Mouse (Mus musculus): ENCODE measurements around the gene Gm45785. TPM values are rescaled to one million over a fixed set of nuclear protein-coding genes. Genes with fewer than 3 reads are reported as not detected.
A peak's percentile ranks its signal among the peaks of the same experiment; 100 is the strongest.

The Gm45785 gene
- polyA plus RNA-seq, 1 experiment from 2014 or later: not detected

DNA sequence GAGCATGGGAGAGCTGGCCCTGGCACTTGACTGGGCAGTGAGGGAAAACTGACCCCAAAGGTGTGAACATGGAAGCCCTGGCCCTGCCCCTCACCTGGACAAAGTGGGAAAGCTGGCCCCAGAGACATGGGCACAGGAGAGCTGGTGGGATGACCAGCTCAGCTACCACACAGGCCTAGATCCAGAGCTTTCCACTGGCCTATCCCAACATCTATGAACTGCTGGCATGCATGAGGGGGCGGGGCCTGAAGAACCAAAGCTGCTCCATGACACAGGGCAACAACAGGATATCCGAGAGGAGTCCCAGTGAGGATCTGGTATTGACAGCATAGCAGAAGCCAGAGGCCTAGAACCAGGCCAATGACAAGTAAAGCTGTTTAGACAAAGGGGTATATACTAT lies 57.9 kb downstream of the Gm45785 start:
- Histone ChIP-seq H3K4me1 (ENCODE audit: control insufficient read depth in 2 of 2, insufficient read depth in 2 of 2, low read length in 2 of 2) (no peaks in the 10 kb centered on the region), H3K9me3 (ENCODE audit: control insufficient read depth, low read length) (no peaks in the 10 kb centered on the region), H3K4me3 (ENCODE audit: control insufficient read depth in 1 of 2, insufficient read depth in 1 of 2, low read depth in 1 of 2, low read length in 2 of 2) (no peak overlapping the region), H3K36me3 (ENCODE audit: control insufficient read depth, insufficient read depth, low read length) (no peaks in the 10 kb centered on the region), H3K27me3 (ENCODE audit: control insufficient read depth, insufficient read depth, low read length) (no peaks in the 10 kb centered on the region), H3K4me2 (ENCODE audit: low read length) (no peak overlapping the region), H3K9ac (ENCODE audit: low read length) (no peak overlapping the region), H3K27ac (replicated peaks in 1 of 2; ENCODE audit: control insufficient read depth in 1 of 2, insufficient read depth in 1 of 2, low read depth in 2 of 2, low read length in 2 of 2) (no peak overlapping the region)
- 64% methylated on average over 2 of the region's 2 CpGs for WGBS
- no peak for ATAC-seq (ENCODE audit: insufficient number of reproducible peaks, insufficient read depth, low FRiP score, low read depth)

DNA sequence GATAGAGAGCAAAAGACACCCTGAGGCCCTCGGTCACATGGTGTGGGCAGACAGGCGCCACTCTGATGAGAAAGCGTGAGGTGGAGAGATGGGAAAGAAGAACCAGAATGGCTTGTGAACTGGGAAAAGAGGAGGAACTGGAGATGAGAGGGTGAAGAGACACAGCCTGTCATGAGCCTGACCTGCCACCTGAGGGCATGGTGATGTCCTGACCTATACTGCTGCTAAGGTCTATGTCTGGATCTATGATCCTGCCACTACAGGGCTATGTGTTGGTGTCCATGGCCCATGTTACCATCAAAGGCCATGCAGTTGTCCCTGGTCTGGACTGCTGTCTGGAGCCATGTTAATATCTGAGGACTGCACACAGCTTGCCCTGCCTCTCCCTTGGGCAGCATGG lies 58.5 kb downstream of the Gm45785 start:
- no peak overlapping the region for H3K9ac ChIP-seq (ENCODE audit: low read length)
- no peaks in the 10 kb centered on the region for H3K27me3 ChIP-seq (ENCODE audit: control insufficient read depth, insufficient read depth, low read length)
- no peak overlapping the region for H3K27ac ChIP-seq (replicated peaks in 1 of 2; ENCODE audit: control insufficient read depth in 1 of 2, insufficient read depth in 1 of 2, low read depth in 2 of 2, low read length in 2 of 2)
- ATAC-seq (ENCODE audit: insufficient number of reproducible peaks, insufficient read depth, low FRiP score, low read depth): no peak
- 76% methylated on average over 3 of the region's 3 CpGs for WGBS
- no peak overlapping the region for H3K4me3 ChIP-seq (ENCODE audit: control insufficient read depth in 1 of 2, insufficient read depth in 1 of 2, low read depth in 1 of 2, low read length in 2 of 2)
- no peaks in the 10 kb centered on the region for H3K9me3 ChIP-seq (ENCODE audit: control insufficient read depth, low read length)
- no peaks in the 10 kb centered on the region for H3K36me3 ChIP-seq (ENCODE audit: control insufficient read depth, insufficient read depth, low read length)
- no peak overlapping the region for H3K4me2 ChIP-seq (ENCODE audit: low read length)
- no peaks in the 10 kb centered on the region for H3K4me1 ChIP-seq (ENCODE audit: control insufficient read depth in 2 of 2, insufficient read depth in 2 of 2, low read length in 2 of 2)

DNA sequence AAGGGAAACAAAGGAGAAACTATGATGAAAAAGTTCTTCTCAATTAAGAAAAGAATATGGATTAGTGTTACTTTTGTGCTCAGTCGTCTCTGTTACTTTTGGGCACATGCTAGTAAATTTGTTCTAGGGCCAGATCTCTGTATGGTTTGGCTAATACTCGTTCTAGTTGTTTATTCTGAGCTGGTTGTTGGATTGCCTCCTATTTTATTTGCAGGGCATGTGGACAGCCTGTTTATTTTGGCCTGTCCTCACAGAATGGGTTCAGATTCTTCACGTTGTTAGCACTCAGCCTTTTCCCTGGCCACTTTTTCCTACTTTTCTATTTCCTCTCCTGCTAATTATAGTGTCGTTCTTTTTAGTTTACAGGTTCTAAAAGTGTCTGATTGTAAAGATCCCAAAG lies 62.6 kb downstream of the Gm45785 start:
- no peak for ATAC-seq (ENCODE audit: insufficient number of reproducible peaks, insufficient read depth, low FRiP score, low read depth)

DNA sequence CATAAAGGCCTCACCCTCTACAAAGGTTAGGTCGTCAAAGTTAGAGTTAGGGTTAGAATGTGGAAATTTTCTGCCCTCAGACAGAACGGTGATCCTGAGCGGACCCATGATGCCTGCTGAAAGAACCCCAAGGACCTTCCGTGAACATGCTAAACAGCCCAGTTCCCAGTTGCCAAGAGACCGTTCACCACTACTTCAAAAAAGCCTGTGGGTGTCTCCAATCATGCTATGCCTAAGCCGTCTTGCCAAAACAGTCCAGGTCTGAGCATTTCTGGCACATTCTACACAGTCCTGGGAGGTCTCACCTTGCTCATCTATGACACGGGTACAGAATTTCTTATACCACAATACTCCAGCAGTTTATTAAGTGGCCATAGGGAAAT lies 68.1 kb downstream of the Gm45785 start:
- no peaks in the 10 kb centered on the region for H3K4me1 ChIP-seq (ENCODE audit: control insufficient read depth in 2 of 2, insufficient read depth in 2 of 2, low read length in 2 of 2)
- H3K4me3 ChIP-seq (ENCODE audit: control insufficient read depth in 1 of 2, insufficient read depth in 1 of 2, low read depth in 1 of 2, low read length in 2 of 2): no peak overlapping the region
- no peaks in the 10 kb centered on the region for H3K36me3 ChIP-seq (ENCODE audit: control insufficient read depth, insufficient read depth, low read length)
- H3K9me3 ChIP-seq (ENCODE audit: control insufficient read depth, low read length): no peaks in the 10 kb centered on the region
- no peak overlapping the region for H3K27ac ChIP-seq (replicated peaks in 1 of 2; ENCODE audit: control insufficient read depth in 1 of 2, insufficient read depth in 1 of 2, low read depth in 2 of 2, low read length in 2 of 2)
- no peak overlapping the region for H3K9ac ChIP-seq (ENCODE audit: low read length)
- WGBS: 78% methylated on average over 7 of the region's 7 CpGs
- H3K27me3 ChIP-seq (ENCODE audit: control insufficient read depth, insufficient read depth, low read length): no peaks in the 10 kb centered on the region
- ATAC-seq (ENCODE audit: insufficient number of reproducible peaks, insufficient read depth, low FRiP score, low read depth): no peak
- no peak overlapping the region for H3K4me2 ChIP-seq (ENCODE audit: low read length)

More for the DNA sequence above, 62.6 kb downstream of the Gm45785 start:
- no peaks in the 10 kb centered on the region for H3K4me1 ChIP-seq (ENCODE audit: control insufficient read depth in 2 of 2, insufficient read depth in 2 of 2, low read length in 2 of 2)
- WGBS: 40% methylated on average over 4 of the region's 4 CpGs
- no peak overlapping the region for H3K27ac ChIP-seq (replicated peaks in 1 of 2; ENCODE audit: control insufficient read depth in 1 of 2, insufficient read depth in 1 of 2, low read depth in 2 of 2, low read length in 2 of 2)
- no peak overlapping the region for H3K4me2 ChIP-seq (ENCODE audit: low read length)
- no peaks in the 10 kb centered on the region for H3K27me3 ChIP-seq (ENCODE audit: control insufficient read depth, insufficient read depth, low read length)
- H3K9me3 ChIP-seq (ENCODE audit: control insufficient read depth, low read length): no peaks in the 10 kb centered on the region
- H3K36me3 ChIP-seq (ENCODE audit: control insufficient read depth, insufficient read depth, low read length): no peaks in the 10 kb centered on the region
- H3K4me3 ChIP-seq (ENCODE audit: control insufficient read depth in 1 of 2, insufficient read depth in 1 of 2, low read depth in 1 of 2, low read length in 2 of 2): no peak overlapping the region
- H3K9ac ChIP-seq (ENCODE audit: low read length): no peak overlapping the region

DNA sequence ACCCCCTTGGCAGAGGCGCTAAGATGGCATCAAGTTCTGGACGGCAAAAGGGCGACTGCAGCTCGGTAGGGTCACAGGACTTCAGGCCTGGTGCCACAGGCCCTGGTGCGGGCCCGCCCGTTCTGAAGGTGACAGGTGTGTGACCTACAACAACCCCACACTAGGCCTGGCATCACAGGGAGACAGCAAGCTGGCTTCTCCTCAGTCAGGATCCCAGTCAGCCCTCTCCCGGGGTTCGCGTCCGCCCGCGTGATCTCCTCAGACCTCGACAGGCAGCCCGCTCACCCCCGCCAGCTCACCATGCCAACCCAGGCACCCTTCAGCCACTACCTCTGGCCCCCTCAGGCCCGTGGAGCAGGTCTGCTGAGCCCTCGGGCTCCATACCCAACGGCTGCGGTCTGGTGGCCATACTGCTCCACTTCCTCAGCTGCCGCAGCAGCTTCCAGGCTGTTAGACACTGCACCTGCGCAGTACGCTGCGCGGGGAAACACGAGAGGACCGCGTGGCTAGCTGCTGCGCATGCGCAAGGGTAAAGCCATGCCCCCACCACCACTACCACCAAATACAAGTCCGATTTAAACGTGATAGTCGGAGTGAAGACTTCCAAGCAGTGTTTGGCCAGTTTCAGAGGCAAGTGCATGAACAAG lies 68.6 kb downstream of the Gm45785 start, which contains the start of gene Syce1:
Syce1 (minus strand) TSS at position 447 of the 647 bp plus-strand sequence.
- Histone ChIP-seq H3K9ac (ENCODE audit: low read length) (no peak within 1 kb of the TSS), H3K27me3 (ENCODE audit: control insufficient read depth, insufficient read depth, low read length) (no peaks in the 10 kb centered on the region), H3K36me3 (ENCODE audit: control insufficient read depth, insufficient read depth, low read length) (no peaks in the 10 kb centered on the region), H3K4me1 (ENCODE audit: control insufficient read depth in 2 of 2, insufficient read depth in 2 of 2, low read length in 2 of 2) (no peaks in the 10 kb centered on the region), H3K4me3 (ENCODE audit: control insufficient read depth in 1 of 2, insufficient read depth in 1 of 2, low read depth in 1 of 2, low read length in 2 of 2) (no peak within 1 kb of the TSS), H3K27ac (replicated peaks in 1 of 2; ENCODE audit: control insufficient read depth in 1 of 2, insufficient read depth in 1 of 2, low read depth in 2 of 2, low read length in 2 of 2) (no peak within 1 kb of the TSS), H3K9me3 (ENCODE audit: control insufficient read depth, low read length) (no peaks in the 10 kb centered on the region), H3K4me2 (ENCODE audit: low read length) (no peak within 1 kb of the TSS)
- 0 out of 2 replicates have a peak, but pooled peaks have one; percentile 35 for ATAC-seq (ENCODE audit: insufficient number of reproducible peaks, insufficient read depth, low FRiP score, low read depth)
- 65% methylated on average over 33 of the region's 33 CpGs for WGBS

DNA sequence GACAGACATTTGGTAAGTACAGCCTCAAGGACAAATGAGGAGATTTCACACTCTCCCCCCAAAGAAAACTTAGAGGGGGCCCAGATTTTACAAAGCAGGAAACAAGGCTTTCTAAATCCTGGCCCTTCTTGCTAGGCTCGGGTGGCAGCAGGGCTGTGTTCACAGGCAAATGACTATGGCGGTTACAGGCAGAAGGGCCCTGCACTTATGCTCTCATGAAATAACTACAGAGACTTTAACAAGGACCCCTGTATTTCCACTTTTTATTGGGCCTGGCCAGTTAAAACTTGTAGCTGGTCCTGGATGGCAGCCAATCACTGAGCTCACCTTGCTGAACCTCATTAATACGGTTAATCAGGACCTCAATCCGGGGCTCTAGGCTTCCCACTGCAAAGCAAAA lies 75.6 kb downstream of the Gm45785 start:
- Histone ChIP-seq H3K36me3 (ENCODE audit: control insufficient read depth, insufficient read depth, low read length) (no peaks in the 10 kb centered on the region), H3K27me3 (ENCODE audit: control insufficient read depth, insufficient read depth, low read length) (no peaks in the 10 kb centered on the region), H3K27ac (replicated peaks in 1 of 2; ENCODE audit: control insufficient read depth in 1 of 2, insufficient read depth in 1 of 2, low read depth in 2 of 2, low read length in 2 of 2) (no peak overlapping the region), H3K9ac (ENCODE audit: low read length) (no peak overlapping the region), H3K4me1 (ENCODE audit: control insufficient read depth in 2 of 2, insufficient read depth in 2 of 2, low read length in 2 of 2) (no peaks in the 10 kb centered on the region), H3K9me3 (ENCODE audit: control insufficient read depth, low read length) (no peaks in the 10 kb centered on the region), H3K4me2 (ENCODE audit: low read length) (no peak overlapping the region), H3K4me3 (ENCODE audit: control insufficient read depth in 1 of 2, insufficient read depth in 1 of 2, low read depth in 1 of 2, low read length in 2 of 2) (no peak overlapping the region)
- 75% methylated on average over 4 of the region's 4 CpGs for WGBS
- ATAC-seq (ENCODE audit: insufficient number of reproducible peaks, insufficient read depth, low FRiP score, low read depth): no peak

Other genes starting within 250 kb of the Gm45785 start
- not detected in 2 replicates for gene Olfr61, start 227.4 kb downstream of the Gm45785 start, polyA plus RNA-seq (2014; fragmentation: Nextera tagmentation; extraction: Ambion mirVana)
- not detected in 2 replicates for gene Olfr53, start 209.9 kb downstream of the Gm45785 start, polyA plus RNA-seq (2014; fragmentation: Nextera tagmentation; extraction: Ambion mirVana)
- gene Olfr539, start 196.4 kb downstream of the Gm45785 start, polyA plus RNA-seq (2014; fragmentation: Nextera tagmentation; extraction: Ambion mirVana): not detected in 2 replicates
- gene Olfr45, start 174.4 kb downstream of the Gm45785 start, polyA plus RNA-seq (2014; fragmentation: Nextera tagmentation; extraction: Ambion mirVana): not detected in 2 replicates
- not detected in 2 replicates for gene Olfr541, start 159.1 kb downstream of the Gm45785 start, polyA plus RNA-seq (2014; fragmentation: Nextera tagmentation; extraction: Ambion mirVana)
- not detected in 2 replicates for gene Cyp2e1, start 92.6 kb downstream of the Gm45785 start, polyA plus RNA-seq (2014; fragmentation: Nextera tagmentation; extraction: Ambion mirVana)
- gene Syce1, start 68.5 kb downstream of the Gm45785 start, polyA plus RNA-seq (2014; fragmentation: Nextera tagmentation; extraction: Ambion mirVana): 0.31 TPM in 1 of 2 replicates, not detected in the other
- gene Zfp941, start 34.2 kb downstream of the Gm45785 start, polyA plus RNA-seq (2014; fragmentation: Nextera tagmentation; extraction: Ambion mirVana): 0.75 and 0.86 TPM in 2 replicates
- not detected in 2 replicates for gene Urah, start 21.3 kb downstream of the Gm45785 start, polyA plus RNA-seq (2014; fragmentation: Nextera tagmentation; extraction: Ambion mirVana)
- not detected in 2 replicates for gene Scgb1c1, start 10.8 kb downstream of the Gm45785 start, polyA plus RNA-seq (2014; fragmentation: Nextera tagmentation; extraction: Ambion mirVana)
- gene Odf3, start 8.5 kb downstream of the Gm45785 start, polyA plus RNA-seq (2014; fragmentation: Nextera tagmentation; extraction: Ambion mirVana): 0.12 TPM in 1 of 2 replicates, not detected in the other
- gene Ric8a, start 626 bp upstream of the Gm45785 start, polyA plus RNA-seq (2014; fragmentation: Nextera tagmentation; extraction: Ambion mirVana): 40.5 and 42.8 TPM in 2 replicates
- gene Bet1l, start 1.2 kb upstream of the Gm45785 start, polyA plus RNA-seq (2014; fragmentation: Nextera tagmentation; extraction: Ambion mirVana): 35.0 and 39.5 TPM in 2 replicates
- gene Psmd13, start 25.6 kb upstream of the Gm45785 start, polyA plus RNA-seq (2014; fragmentation: Nextera tagmentation; extraction: Ambion mirVana): 55.4 and 120 TPM in 2 replicates
- gene Sirt3, start 26.0 kb upstream of the Gm45785 start, polyA plus RNA-seq (2014; fragmentation: Nextera tagmentation; extraction: Ambion mirVana): 48.4 and 57.2 TPM in 2 replicates
- gene Cox8b, start 44.1 kb upstream of the Gm45785 start, polyA plus RNA-seq (2014; fragmentation: Nextera tagmentation; extraction: Ambion mirVana): 375 and 378 TPM in 2 replicates
- gene Nlrp6, start 64.6 kb upstream of the Gm45785 start, polyA plus RNA-seq (2014; fragmentation: Nextera tagmentation; extraction: Ambion mirVana): not detected in 2 replicates
- gene Pgghg, start 85.1 kb upstream of the Gm45785 start, polyA plus RNA-seq (2014; fragmentation: Nextera tagmentation; extraction: Ambion mirVana): 11.4 and 13.0 TPM in 2 replicates
- gene Ifitm5, start 94.0 kb upstream of the Gm45785 start, polyA plus RNA-seq (2014; fragmentation: Nextera tagmentation; extraction: Ambion mirVana): 0.65 and 0.82 TPM in 2 replicates
- gene Gm45717, start 99.6 kb upstream of the Gm45785 start, polyA plus RNA-seq (2014; fragmentation: Nextera tagmentation; extraction: Ambion mirVana): not detected in 2 replicates
- 615 and 692 TPM in 2 replicates for gene Ifitm2, start 99.7 kb upstream of the Gm45785 start, polyA plus RNA-seq (2014; fragmentation: Nextera tagmentation; extraction: Ambion mirVana)
- gene Ifitm1, start 110.9 kb upstream of the Gm45785 start, polyA plus RNA-seq (2014; fragmentation: Nextera tagmentation; extraction: Ambion mirVana): 7.4 and 8.3 TPM in 2 replicates
- gene Ifitm3, start 154.4 kb upstream of the Gm45785 start, polyA plus RNA-seq (2014; fragmentation: Nextera tagmentation; extraction: Ambion mirVana): 89.6 and 105 TPM in 2 replicates
- 0.43 and 0.97 TPM in 2 replicates for gene Ifitm6, start 161.6 kb upstream of the Gm45785 start, polyA plus RNA-seq (2014; fragmentation: Nextera tagmentation; extraction: Ambion mirVana)
- not detected in 2 replicates for gene Gm17387, start 172.8 kb upstream of the Gm45785 start, polyA plus RNA-seq (2014; fragmentation: Nextera tagmentation; extraction: Ambion mirVana)
- gene B4galnt4, start 204.8 kb upstream of the Gm45785 start, polyA plus RNA-seq (2014; fragmentation: Nextera tagmentation; extraction: Ambion mirVana): 0.27 and 0.66 TPM in 2 replicates
- 0.23 TPM in 1 of 2 replicates, not detected in the other for gene Pkp3, start 221.9 kb upstream of the Gm45785 start, polyA plus RNA-seq (2014; fragmentation: Nextera tagmentation; extraction: Ambion mirVana)
- 2.8 TPM in 2 replicates for gene Sigirr, start 244.2 kb upstream of the Gm45785 start, polyA plus RNA-seq (2014; fragmentation: Nextera tagmentation; extraction: Ambion mirVana)

Measured in heart, embryonic 14.5 days (tissue).